In genomic region chr3:28369266-28369665, GRCm38 (mm10) we compare ENCODE assay signal across 15 mouse cellular contexts.
"Had no signal": no experiment of that assay in that cellular context is flagged by ENCODE, and none has a peak within 500 bp of the region (broad histone marks: within the 10 kb centered on the region; RNA-seq: fewer than 3 reads in every experiment).

No protein-coding gene starts in this region.

- H3K4me3 ChIP-seq: layer of hippocampus, adult 2 months; liver, embryonic 13.5 days; lung, embryonic 15.5 days; midbrain, embryonic 10.5 days; midbrain, embryonic 13.5 days; myocyte; neural tube, embryonic 13.5 days had no signal

- H3K27ac ChIP-seq: kidney, postnatal 0 days; layer of hippocampus, adult 2 months; liver, embryonic 13.5 days; lung, embryonic 15.5 days; midbrain, embryonic 10.5 days; midbrain, embryonic 13.5 days; neural tube, embryonic 13.5 days had no signal

- H3K4me1 ChIP-seq: liver, embryonic 13.5 days; midbrain, embryonic 10.5 days had no signal

- DNase-seq: kidney, adult 18-20 months; kidney, postnatal 25 days; layer of hippocampus, adult 9-11 months; liver, embryonic 13.5 days; retina, postnatal 1 day; right cerebral cortex, postnatal 25 days; thymus, adult 18-20 months; thymus, postnatal 36 days had no signal
